Mouse (Mus musculus) kidney, postnatal 14 days (tissue): ENCODE data around the gene Ola1.

ENCODE experiments used
- DNase-seq: peaks from one replicate; pipeline ENCODE4 v3.0.0; 2022; ENCODE audit warnings: mixed read lengths

Gene Ola1

DNA sequence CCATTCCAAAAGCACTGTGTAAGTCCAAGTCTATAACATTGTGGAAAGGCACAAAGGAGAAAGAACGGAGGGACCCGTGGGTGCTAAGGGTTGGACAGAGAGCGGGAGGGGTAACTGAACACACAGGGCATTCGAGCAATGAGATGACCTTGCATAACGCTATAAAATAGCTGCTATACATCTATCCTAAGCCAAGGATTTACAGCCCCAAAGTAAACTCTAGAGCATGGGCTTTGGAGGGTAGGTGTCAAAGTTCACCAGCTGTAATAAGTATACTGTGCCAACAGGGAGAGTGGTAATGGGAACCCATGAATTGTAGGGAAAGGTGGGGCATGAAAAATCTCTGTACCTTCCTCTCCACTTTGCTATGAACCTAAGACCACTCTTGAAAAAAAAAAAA, at the start of gene Ola1:
Ola1 (minus strand) TSS at position 12 of the 400 bp plus-strand sequence.
- DNase-seq = no peak

GRCm38 (mm10) chr2:73268281-73268680, 49.6 kb upstream of the Ola1 start:
- no peak for DNase-seq

DNA sequence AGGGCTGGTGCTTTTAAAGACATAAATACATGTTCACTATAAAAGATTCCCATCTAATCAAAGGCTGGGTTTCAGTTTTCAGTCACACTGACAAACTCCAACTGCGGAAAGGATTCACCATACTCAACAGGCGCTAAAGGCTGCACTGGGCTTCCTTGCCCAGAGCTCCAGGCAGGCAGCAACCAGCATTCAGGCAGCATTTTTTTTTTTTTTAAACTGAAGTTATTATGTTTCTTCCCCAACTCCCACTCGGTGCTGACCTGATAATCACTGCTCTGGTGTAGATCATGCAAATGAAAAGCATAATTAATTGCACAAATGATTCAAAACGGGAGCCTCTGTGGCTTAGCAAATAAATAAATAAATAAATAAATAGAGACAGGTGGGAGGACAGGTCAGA, 49.1 kb upstream of the Ola1 start:
- DNase-seq = no peak

DNA sequence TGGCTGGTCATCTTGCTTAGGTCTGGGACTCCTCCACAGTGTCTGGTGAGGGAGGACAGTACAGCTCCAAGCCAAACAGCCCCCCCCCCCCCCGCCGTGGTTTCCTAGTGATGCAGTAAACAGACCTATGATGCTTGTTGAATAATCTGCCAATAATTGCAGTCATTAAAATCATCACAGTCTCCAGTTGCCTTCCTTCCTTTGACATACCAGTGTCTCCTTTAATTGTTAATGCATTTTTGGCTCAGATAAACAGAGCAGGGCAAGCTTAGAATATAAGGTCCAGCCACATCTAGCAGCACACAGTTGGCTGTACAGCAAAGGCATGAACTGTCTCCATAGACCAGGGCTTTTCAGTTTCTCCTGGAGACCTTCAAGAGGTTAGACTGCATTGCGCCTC, 48.5 kb upstream of the Ola1 start:
- no peak for DNase-seq

DNA sequence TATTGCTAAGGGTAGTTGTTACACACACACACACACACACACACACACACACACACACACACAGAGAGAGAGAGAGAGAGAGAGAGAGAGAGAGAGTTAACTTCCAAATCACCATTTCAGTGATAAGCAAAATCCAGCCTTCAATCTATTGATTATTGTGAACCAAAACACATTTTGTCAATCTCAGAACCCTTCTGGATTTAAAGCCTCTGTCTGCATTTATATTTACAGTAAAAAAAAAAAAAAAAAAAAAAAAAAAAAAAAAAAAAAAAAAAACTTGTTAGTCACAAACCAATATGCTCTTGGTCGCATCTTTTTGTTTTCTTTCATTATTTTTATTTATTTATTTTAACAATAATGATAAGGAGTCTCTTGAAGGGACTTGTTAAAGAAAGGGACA, 47.9 kb upstream of the Ola1 start:
- DNase-seq = no peak

GRCm38 (mm10) chr2:73266011-73266410, 47.3 kb upstream of the Ola1 start:
- no peak for DNase-seq

- no peak for DNase-seq
These were observed 46.0 kb upstream of the Ola1 start for GRCm38 (mm10) chr2:73264611-73265195.

DNA sequence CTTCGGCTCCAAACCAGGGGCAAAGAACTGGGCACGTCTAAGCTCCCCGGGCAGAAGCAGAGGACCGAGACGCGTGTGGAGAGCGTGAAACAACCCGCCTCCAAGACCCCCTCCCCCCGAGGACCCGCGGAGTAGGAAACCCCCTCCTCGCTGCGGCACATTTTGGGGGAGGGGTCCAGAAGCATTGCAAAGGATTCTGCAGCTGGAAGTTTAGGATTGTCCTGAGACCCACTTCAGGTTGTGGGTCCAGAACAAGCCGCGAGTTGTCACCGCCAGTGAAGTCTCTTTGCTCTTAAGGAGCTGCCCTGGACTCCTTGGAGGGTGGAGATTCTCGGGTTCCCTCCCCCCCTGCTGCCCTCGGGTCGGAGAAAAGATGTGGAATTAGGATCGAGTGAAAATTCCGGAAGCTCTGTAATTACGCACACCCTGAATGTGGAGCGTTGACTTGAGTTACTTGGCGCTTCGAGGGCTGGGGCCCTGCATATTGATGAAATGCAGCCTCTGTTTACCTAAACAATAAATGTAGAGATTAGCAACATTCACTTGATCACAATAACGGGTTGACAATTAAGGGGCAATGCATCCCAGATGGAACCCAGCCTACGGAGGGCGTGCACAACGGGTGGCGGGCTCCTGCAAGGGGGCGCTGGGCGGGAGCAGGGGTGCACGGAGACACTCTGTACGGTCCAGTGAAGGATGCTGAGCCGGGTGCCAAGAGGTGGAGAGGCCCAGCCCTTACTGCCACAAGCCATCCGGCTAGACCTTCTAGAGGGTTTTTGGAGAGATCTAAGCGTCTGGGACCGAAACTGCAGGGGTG, 45.3 kb upstream of the Ola1 start:
- DNase-seq = peak; percentile 27

- DNase-seq = peak; percentile 13
These were observed 44.5 kb upstream of the Ola1 start for GRCm38 (mm10) chr2:73263172-73263765.

GRCm38 (mm10) chr2:73248701-73249100, 30.0 kb upstream of the Ola1 start:
- DNase-seq = no peak

GRCm38 (mm10) chr2:73241299-73241698, 22.6 kb upstream of the Ola1 start:
- DNase-seq = no peak

GRCm38 (mm10) chr2:73231081-73231480, 12.4 kb upstream of the Ola1 start:
- no peak for DNase-seq

DNA sequence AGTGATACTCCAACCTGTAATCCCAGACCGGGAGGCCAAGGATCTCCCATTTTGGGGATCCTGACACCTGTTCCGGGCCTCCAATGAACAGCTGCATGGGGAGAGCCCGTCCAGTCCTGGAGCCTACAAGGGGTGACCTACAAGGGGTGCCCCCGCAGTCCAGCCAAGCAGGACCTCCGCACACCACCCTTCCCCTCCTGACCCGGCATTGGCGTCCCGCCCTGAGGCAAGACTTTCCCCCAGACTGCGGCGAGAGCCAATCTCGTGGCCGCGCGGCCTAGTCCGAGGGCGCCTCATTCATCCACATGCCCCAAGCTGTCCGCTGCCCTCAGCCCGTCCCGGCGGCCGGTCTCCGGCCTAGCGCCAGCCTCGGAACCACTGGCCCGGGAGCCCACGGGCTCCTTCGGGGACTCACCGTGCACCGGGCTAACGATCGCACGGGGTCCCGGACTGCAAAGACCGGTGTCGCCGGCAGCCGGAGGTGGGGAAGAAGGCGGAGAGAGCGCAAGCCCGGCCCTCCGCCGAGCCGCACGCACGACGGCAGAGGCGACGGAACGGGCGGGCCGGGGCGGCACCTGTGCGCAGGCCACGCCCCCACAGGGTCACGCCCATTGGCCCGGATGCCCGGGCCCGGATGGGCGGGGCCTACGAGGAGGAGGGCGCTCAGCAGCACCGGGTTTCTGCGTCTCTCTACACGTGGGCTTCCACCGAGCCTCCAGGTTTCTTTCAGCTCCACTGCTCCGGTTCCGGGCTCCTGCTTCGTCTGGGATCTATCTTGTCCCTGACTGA, 4.7 kb downstream of the Ola1 start:
- DNase-seq = peak; percentile 96

- no peak for DNase-seq
These were observed 5.2 kb downstream of the Ola1 start for GRCm38 (mm10) chr2:73213539-73213870.

GRCm38 (mm10) chr2:73204328-73204727, 14.4 kb downstream of the Ola1 start:
- DNase-seq = no peak

DNA sequence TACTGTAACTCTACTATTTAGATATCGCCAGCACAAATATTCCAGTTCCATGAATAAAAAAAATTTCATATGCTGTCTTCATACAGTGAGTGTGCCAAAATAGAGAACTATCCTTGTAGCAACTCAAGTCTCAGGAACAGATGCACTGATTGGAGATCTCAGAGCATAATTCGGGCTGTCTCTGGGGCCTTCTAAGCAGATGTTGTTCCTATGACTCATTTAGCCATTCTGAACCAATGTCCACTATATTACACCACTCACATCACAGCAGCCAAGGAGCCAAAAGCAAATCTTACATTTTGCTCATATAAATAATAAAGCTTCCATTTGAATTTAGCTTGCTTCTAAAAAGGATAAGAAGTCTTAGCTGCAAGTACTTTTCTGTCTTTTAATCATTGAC, 30.2 kb downstream of the Ola1 start:
- no peak for DNase-seq

DNA sequence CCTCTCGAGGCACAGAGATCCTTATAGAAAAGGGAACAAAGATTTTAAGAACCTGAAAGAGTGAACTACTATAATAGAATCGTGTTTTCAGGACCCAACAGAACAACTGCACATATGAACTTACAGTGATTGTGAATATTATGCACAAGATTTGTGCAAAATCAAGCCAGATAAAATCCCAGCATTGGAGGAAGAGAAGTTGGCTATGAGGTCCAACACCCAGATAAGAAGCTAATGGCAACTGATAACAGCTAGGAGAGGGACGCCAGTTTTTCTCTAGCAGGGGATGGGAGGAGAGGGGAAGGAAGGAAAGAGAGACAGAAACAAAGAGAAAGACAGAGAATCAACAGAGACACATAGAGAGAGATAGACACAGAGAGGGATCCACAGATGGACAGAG, 33.5 kb downstream of the Ola1 start:
- no peak for DNase-seq

- DNase-seq = no peak
These were observed 49.2 kb downstream of the Ola1 start for GRCm38 (mm10) chr2:73169496-73169895.

- DNase-seq = peak; percentile 65
These were observed 51.6 kb downstream of the Ola1 start for GRCm38 (mm10) chr2:73167126-73167525.

DNA sequence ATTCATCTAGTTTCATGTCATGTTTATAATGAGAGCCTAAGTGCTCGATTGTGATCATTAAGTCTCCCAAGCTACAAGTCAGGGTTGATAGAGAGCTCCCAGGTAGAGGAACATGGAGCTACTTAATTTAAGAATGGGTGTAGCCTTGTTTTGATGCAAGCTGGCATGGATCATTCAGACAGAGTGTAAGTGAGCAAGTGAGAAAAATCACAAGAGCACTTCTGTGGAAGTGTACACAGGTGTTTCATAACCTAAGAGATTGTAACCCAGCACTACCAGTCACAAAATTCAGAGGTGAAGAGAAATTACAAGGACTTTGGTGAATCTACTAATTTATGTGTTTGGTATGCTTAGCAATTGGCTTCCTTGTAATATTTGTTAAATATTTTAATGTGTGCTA, 54.1 kb downstream of the Ola1 start:
- no peak for DNase-seq

DNA sequence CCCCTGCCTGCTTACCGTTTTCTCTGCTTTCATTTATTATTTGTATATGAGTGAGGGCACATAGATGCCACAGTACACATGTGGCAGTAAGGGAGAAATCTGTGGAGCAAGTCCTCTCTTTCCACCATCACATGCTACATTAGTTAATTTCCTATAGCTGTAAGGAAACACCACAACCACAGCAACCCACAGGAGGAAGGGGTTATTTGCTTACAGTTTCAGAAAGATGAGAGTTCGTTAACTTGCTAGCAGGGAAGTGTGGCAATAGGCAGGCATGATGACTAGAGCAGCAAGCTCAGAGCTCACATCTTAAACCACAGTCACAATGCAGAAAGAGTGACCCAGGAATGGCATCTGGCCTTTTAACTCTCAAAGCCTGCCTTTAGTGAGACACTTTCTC, 58.0 kb downstream of the Ola1 start:
- DNase-seq = no peak

DNA sequence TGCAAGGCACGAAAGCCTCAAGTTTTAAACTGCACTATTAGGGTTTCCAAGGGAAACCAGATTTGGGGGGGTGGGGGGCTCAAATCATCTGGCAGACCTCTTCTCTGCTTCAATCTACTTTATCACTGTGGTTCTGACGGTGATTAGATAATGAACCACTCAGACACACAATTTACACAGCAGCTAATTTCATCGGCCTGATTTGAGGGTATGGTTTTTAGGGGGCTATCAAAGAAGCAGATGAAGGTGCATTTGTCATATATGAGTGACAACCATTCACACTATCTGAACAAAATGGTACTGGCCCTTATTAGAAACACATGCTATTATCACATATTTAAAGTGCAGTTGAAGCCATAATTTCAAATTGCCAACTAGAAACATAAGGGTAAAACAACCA, 61.5 kb downstream of the Ola1 start:
- DNase-seq = no peak

DNA sequence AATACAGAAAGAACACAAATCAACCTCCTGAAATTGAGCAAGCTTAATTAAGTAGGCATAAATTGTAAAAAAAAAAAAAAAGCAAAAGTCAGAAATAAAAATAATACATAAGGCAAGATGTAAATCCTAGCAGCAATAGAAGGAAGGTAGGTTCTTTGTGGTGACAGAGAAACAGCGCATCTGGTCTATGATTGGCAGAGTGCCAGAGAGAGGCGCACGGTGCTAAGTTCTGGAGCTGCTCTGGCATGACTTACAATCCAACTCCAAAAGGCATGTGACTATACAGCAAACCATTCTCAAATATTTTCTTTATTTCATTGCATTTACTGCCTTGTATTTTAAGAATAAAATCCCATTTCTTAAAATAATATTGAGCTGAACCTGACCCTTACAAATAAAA, 68.2 kb downstream of the Ola1 start:
- DNase-seq = no peak

- no peak for DNase-seq
These were observed 72.6 kb downstream of the Ola1 start for GRCm38 (mm10) chr2:73146111-73146510.
